Mouse (Mus musculus) left cerebral cortex, adult 2 months (tissue): ENCODE measurements at regions not wholly inside any gene's neighbourhood (a gene's known extent, or its start where the extent isn't known, plus 50 kb on each side); places are given as distances from the start of the nearest gene placed in this dataset.

ENCODE experiments used
- DNase-seq, 2 experiments: peaks; one replicate each; pipeline ENCODE4 v3.0.0; 2021 to 2022; ENCODE audit warnings: low spot score in 2 of 2, mixed read lengths in 1 of 2; ENCODE audit errors: extremely low spot score in 1 of 2
- H3K27ac ChIP-seq: fragments of 200-600 bp; 2 replicates; pipeline ENCODE4 v1.8.1; 2022
- H3K4me3 ChIP-seq: fragments of 200-600 bp; 2 replicates; pipeline ENCODE4 v1.8.1; 2022
- CTCF ChIP-seq: fragments of 200-600 bp; IDR thresholded peaks from 2 replicates; pipeline ENCODE4 v1.8.1; 2022; ENCODE audit warnings: antibody characterized with exemption, mild to moderate bottlenecking, moderate library complexity
- intact Hi-C: fragments of 180-260 bp; cut with DNase I; formaldehyde crosslinking; loops from one replicate; pipeline ENCODE4 v1.15.1; 2025

DNA sequence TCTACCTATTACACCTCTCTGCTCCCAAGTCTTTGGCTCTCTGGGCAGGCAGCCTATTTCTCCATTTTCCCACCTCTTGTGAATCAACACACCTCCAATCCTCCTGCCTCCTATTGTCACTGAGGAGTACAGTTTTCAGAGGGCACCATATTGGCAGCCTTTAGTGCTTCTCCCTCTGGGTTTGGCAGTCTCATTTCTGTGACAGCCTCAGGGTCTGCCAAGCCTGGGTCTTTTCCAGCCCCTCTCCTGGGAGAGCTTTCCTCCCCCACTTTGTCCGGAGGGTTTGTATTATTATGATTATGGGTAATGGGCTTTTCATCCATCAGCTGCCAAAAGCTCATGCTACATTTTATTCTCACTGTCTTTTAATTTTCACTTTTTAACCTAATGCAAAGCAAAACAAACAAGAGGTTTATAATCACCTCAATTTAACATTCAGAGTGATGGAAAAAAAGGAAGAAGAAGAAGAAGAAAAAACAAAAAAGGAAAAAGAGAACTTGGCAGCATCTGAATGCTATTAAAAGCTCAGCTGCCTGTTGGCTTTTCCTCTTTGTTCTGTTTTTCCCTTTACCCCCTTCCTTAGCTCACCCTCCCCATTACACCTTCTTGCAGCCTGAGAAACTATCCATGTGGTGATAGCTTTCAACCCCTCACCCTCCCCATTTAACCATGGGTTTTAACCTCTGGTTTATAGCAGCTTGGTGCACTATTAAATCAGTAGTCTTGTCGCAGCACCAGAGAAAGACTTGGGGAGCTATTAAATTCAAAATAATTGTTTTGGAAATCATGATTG, 790.5 kb upstream of the Cdh8 start:
- intact Hi-C loops, result no loop called here
- no peak for TF ChIP-seq CTCF
- Histone ChIP-seq H3K4me3 (no peak overlapping the region), H3K27ac (no peak overlapping the region)
- DNase-seq, result no peak

DNA sequence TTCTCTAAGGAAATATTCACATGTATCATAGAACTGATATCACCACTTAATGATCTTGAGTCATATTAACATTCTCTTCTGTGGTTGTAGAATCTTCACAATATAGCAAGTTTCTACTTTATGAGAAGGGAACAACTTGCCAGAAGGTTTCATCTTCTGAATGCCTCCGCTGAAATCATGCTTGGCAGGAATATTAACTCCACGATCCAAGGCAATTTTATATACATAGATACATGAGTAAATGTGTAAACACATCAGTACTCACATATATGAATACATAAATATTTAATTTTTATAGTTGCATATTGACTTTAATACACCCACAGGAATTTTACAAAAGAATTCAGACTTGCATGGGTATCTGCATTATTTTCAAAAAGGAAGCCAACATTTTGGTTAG, 777.0 kb upstream of the Cdh8 start:
- Histone ChIP-seq H3K27ac (no peak overlapping the region), H3K4me3 (no peak overlapping the region)
- intact Hi-C loops, result no loop called here
- TF ChIP-seq CTCF, result no peak
- no peak for DNase-seq

DNA sequence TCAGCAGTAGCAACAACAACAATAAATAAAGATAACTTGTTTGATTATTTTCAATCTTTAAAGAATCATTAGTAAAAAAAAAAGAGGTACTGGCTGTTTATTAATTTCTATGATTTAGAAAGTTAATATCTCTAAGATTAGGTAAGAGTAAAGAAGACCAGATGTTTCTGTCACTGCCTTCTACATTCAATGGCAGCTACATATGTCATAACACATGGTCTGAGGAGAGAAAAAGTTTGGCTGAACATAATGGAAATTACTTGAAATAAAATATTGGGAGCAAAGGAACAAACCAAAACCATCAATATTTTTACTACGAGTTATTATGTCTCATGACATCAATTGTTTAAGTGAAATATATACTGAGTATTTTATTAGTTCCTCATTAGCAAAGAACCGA, 774.4 kb upstream of the Cdh8 start:
- intact Hi-C loops, result no loop called here
- Histone ChIP-seq H3K4me3 (no peak overlapping the region), H3K27ac (no peak overlapping the region)
- no peak for DNase-seq
- TF ChIP-seq CTCF, result no peak

DNA sequence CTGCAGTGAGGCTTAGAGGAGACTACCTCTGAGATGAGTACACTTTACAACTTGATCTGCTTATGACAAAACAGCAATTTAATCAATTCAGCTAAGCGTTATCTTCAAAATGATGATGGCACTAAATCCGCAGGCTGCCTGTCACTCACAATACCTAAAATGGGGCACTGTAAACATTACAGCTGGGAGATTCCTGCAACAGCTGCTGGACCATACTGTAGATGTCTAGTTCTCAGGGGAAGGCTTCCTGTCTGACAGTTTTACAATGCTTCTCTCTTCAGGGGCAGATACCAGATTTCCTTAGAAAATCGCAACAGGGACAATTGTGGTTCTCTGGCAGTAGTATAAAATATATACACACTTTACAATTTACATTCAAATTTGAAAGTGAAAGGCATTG, 771.7 kb upstream of the Cdh8 start:
- DNase-seq, result no peak
- intact Hi-C loops, result no loop called here
- no peak overlapping the region for H3K27ac ChIP-seq
- TF ChIP-seq CTCF, result no peak
- no peak overlapping the region for H3K4me3 ChIP-seq

DNA sequence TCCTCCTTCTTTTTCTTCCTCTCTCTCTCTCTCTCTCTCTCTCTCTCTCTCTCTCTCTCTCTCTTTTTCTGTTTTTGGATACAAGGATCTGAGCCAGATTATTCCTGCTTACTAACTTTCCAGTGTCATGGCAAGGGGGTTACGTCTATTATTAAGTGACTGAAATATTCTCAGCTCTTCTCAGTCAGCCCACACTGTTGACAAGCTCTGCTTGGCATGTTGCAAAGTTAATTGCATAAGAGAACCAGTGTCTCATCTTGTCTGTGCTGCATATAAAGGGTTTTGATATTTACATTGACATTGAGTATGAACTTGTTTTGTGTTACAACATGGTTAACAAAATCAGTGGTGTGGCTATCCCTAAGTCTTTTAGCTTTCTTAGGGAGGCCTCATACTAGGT, 760.2 kb upstream of the Cdh8 start:
- no peak overlapping the region for H3K4me3 ChIP-seq
- intact Hi-C loops, result no loop called here
- H3K27ac ChIP-seq, result no peak overlapping the region
- DNase-seq, result no peak
- no peak for TF ChIP-seq CTCF

DNA sequence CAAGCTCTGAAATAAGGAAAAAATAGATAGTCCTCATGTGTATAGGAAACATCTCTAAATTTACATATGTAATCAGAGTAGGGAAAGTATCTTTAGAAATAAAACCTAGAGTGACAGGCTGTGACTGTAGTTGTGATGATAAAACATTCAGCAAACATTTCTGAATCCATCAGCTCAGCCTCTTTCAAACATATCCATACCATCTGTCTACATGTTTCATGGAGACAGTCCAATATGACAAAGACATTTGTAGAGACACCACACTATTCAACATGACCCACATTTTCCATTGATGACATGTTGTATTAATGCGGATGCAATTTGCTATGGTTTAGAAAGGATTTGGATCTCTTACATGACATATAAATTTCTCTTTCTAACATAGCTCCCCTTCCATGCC, 729.1 kb upstream of the Cdh8 start:
- no peak for TF ChIP-seq CTCF
- DNase-seq, result no peak
- intact Hi-C loops, result no loop called here
- no peak overlapping the region for H3K4me3 ChIP-seq
- H3K27ac ChIP-seq, result no peak overlapping the region

DNA sequence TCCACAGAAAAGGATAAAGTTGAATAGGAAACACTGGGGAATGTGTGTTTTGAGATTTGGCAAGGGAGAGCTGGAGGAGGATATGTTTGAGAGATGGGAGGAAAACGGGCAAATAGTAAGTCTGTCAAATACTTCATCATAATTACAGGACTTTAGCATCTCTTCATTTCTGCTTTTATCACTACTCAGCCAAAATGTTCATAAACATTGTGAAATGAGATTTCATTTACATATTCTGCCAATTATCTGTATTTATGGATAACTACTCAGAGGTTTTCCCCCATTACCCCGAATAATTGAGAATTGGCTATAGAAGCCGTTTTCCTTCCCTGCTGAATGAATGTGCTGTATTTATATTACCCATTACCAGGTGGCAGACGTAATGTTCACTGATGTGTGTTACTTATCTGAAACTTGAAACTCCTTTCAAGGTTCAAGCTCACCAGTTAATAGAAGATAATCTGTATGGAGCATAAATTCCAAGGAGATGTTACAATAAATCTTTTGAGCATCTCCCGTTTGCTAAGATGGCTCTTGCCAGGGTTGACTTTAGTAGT, 727.9 kb upstream of the Cdh8 start:
- Histone ChIP-seq H3K27ac (no peak overlapping the region), H3K4me3 (no peak overlapping the region)
- DNase-seq, result no peak
- intact Hi-C loops, result no loop called here
- no peak for TF ChIP-seq CTCF

DNA sequence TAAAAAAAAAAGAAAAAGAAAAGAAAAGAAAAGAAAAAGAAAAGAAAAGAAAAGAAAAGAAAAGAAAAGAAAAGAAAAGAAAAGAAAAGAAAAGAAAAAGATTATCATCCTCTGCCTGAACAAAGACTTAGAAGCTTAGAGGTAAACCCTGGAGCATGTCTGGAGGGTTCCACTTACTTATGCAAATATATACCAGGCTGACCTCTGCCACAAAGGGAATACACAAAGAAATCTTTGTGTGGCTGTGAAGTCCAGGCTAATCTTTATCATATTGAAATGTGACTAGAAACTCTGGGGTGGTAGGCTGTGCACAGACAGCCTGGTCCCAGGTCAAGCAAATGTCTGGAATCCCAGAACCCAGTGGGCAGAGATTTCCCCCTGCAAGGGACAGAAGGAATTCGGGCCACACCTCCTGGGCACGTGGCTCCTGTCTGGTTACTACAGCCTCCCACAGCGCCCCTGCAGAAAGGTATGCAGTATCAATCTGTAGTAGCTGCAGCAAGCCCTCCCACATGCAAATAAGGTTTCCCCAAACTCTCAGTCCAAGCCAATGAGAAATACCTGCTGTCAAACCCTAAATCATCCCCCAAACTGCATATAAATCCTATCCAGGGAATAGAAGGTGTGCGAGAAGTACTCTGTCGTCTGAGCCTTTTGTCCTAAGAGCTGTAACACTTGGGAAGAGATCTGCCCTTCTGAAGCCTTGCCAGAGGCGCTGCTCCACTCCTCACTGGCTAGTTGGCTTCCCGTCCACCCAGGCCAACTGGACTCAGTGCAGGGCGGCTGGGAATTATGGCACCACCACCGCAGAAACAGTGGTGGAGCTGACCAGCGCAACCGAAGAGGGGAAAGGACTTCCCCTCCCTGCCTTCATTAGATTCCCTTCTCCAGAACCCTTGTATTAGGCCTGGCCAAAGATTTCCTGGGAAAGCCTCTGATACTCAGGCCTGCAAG, 688.4 kb upstream of the Cdh8 start:
- intact Hi-C loops, result no loop called here
- no peak for DNase-seq
- H3K27ac ChIP-seq, result no peak overlapping the region
- TF ChIP-seq CTCF, result no peak
- no peak overlapping the region for H3K4me3 ChIP-seq

DNA sequence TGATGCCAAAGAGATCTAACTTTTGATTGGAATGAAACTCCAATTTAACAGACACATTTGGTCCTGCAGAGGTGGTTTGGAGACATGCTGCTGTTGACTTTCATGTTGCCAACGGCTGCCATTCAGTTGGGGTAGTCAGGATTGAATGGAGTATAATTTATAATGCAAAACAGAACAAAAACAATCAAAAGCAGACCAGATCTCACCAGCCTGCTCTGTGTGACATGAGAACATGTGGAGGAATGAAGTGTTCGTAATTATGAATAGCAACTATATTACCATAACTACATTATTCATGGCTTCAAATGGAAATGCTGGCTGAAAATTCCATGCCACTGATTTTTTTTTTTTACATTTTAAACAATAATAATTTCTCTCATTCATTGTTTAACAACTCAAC, 685.7 kb upstream of the Cdh8 start:
- H3K4me3 ChIP-seq, result no peak overlapping the region
- TF ChIP-seq CTCF, result no peak

DNA sequence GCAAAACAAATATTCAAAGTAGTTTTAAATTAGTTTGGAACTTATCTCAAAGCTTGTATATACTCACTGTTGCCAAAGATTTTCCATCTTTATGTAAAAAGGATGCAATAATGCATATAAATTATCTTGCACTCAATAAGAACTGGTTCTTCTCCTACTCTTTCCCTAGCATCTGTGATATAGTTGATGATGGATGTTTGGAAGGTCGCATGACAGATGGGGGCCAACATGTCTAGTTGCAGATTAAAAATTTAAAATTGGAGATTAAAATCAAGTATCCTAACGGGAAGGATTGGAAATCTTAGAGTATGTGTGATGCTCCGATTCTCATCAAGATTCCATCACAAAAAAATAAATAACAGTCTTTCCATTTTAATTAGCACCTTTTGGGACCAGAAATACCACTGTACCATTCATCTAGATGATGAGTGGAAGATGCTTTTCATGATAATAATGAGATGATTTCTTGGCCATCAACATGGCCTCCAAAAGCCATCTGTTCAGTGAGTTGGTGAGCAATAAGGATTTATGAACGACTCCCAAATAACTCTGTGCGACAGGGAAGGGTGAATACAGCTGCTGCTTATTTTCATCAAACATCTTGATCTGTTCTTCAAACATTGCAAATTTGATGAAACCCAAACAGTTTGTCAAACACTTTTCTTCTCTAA, 655.9 kb upstream of the Cdh8 start:
- intact Hi-C loops, result no loop called here
- H3K4me3 ChIP-seq, result no peak overlapping the region
- TF ChIP-seq CTCF, result no peak
- no peak for DNase-seq
- H3K27ac ChIP-seq, result no peak overlapping the region

More for the DNA sequence above, 685.7 kb upstream of the Cdh8 start:
- no peak overlapping the region for H3K27ac ChIP-seq
- intact Hi-C loops, result no loop called here
- DNase-seq, result no peak

DNA sequence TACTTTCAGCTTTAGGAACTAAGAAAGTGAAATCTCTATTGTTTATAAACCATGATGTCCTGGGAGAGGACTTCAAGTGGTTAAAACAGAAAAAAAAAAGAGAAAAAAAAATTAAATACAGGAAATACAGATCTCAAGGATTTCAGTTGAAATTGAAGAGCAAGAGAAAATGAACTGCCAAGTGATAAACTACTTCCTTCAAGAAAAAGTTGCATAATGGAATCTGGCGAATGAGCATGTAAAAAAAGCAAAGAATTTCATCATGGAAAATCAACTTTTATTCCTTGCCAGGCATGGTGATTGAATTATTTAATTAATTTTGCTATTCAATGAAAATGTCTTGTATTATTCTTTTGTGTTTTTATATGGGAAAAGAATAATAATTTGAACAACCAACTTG, 653.5 kb upstream of the Cdh8 start:
- Histone ChIP-seq H3K27ac (no peak overlapping the region), H3K4me3 (no peak overlapping the region)
- intact Hi-C loops, result no loop called here
- DNase-seq, result no peak
- TF ChIP-seq CTCF, result no peak

DNA sequence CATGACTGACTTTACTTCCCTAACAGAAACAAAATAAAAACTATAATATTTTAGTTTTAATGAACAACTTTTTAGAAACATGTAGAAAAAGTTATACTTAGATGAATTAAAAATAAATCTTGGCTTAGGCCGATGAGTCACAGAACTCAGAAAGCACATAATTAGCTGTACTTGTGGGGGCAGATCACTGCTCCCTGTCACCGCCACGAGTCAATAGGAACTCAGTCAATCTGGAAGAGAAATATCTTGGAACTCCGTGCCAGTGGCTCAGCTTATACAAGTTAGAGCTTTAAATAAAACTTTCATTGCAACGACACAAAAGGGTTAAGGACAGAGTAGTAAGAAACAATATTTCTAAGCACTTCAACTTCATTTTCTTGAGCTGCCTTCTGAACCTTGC, 622.7 kb upstream of the Cdh8 start:
- intact Hi-C loops, result no loop called here
- no peak for TF ChIP-seq CTCF
- Histone ChIP-seq H3K27ac (peak overlapping the region; percentile 59; the same call in 1 of the 2 replicates), H3K4me3 (no peak overlapping the region)
- peak; percentile 14 to 36 for DNase-seq
